In the genomic region with DNA sequence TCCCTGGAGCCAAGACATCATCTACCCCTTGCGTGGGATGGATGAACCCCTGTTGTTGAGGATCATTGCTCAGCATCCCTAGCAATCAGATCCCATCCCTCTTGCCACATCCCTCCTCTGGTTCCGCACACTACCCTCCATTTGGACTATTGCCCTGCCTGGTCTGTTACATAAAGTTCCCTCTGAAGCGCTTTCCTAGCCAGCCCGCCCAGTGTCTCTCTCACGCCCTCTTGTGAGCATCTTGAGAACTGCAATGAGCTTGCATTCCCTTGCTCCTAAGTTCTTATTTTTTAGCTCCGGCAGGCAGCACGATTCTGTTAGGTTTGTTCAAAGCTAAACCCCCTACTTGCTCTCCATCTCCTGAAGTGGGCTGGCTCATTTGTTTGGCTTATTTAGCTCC, we compare ENCODE assay signal across 11 mouse cellular contexts. TPM values are rescaled to one million over a fixed set of nuclear protein-coding genes. Genes with fewer than 3 reads are reported as not detected.
DNase-seq lines count a peak whose midpoint lies in the region; ATAC-seq and TF ChIP-seq lines count a peak whose summit lies in the region.
"Had no signal": no experiment of that assay in that cellular context is flagged by ENCODE, and none has a peak within 500 bp of the region (broad histone marks: within the 10 kb centered on the region; RNA-seq: fewer than 3 reads in every experiment).

No protein-coding gene starts in this region.

- H3K4me1 ChIP-seq in heart, postnatal 0 days (ENCODE audit: control insufficient read depth, insufficient read depth) = no peaks in the 10 kb centered on the region
- H3K4me1 ChIP-seq in small intestine, adult 2 months (ENCODE audit: control insufficient read depth, insufficient read depth, insufficient read length, low read length) = peaks cover 7% of the 10 kb centered on the region; the same call in 1 of the 2 replicates

- intact Hi-C loops in heart, postnatal 25 days (cut with DNase I) = loop anchor here (10.0 kb wide), 2 partner anchors 162 to 748 kb away; no protein-coding TSS in a partner anchor
- intact Hi-C loops in gastrocnemius, postnatal 14 days (cut with DNase I; ENCODE audit: low total_unique reads) = loop anchor here (10.0 kb wide), 1 partner anchor 498 kb away; no protein-coding TSS in a partner anchor

- H3K27me3 ChIP-seq in heart, postnatal 0 days (ENCODE audit: control insufficient read depth, insufficient read depth, low read length) = 0 out of 2 replicates have a peak, but pooled peaks cover 4% of the 10 kb centered on the region
- H3K27me3 ChIP-seq in small intestine, adult 2 months (ENCODE audit: control insufficient read depth, insufficient read depth, low read length) = no peaks in the 10 kb centered on the region

- 26% methylated on average over 7 of the region's 7 CpGs for WGBS in heart, postnatal 0 days
- 28% methylated on average over 7 of the region's 7 CpGs for WGBS in small intestine, adult 2 months

- no peak overlapping the region for H3K4me3 ChIP-seq in heart, postnatal 0 days (ENCODE audit: low read depth, low read length)
- no peak overlapping the region for H3K4me3 ChIP-seq in small intestine, adult 2 months (ENCODE audit: low read depth, low read length)

- no peak for ATAC-seq in heart, postnatal 0 days (ENCODE audit: insufficient read depth, low read depth)

- H3K36me3 ChIP-seq in heart, postnatal 0 days (replicated peaks; ENCODE audit: control insufficient read depth, insufficient read depth, low read length) = no peaks in the 10 kb centered on the region
- H3K36me3 ChIP-seq in small intestine, adult 2 months (ENCODE audit: control insufficient read depth, insufficient read depth, low read length) = no peaks in the 10 kb centered on the region
- H3K36me3 ChIP-seq: G1E had no signal

- no peak for DNase-seq in heart, postnatal 0 days (ENCODE audit: low spot score)
- no peak for DNase-seq in heart, postnatal 25 days (ENCODE audit: low spot score)
- peak; percentile 30 for DNase-seq in adrenal gland, adult 8-10 months
- peak; percentile 51 for DNase-seq in embryo, embryonic 11 days
- DNase-seq in kidney, postnatal 25 days = peak; percentile 89 to 90
- peak; percentile 16 to 38 for DNase-seq in lung, adult 18-20 months
- DNase-seq in gastrocnemius, postnatal 14 days = no peak

- TF ChIP-seq EP300 in heart, postnatal 0 days (IDR thresholded peaks at IDR 0.05; ENCODE audit: low read depth) = no peak

- no peaks in the 10 kb centered on the region for H3K9me3 ChIP-seq in heart, postnatal 0 days (replicated peaks; ENCODE audit: control insufficient read depth, low read length)

- no peak overlapping the region for H3K4me2 ChIP-seq in heart, postnatal 0 days (ENCODE audit: low read depth, low read length)

- H3K9ac ChIP-seq in heart, postnatal 0 days (replicated peaks; ENCODE audit: low read depth, low read length) = no peak overlapping the region

- no peak for TF ChIP-seq POLR2A in small intestine, adult 2 months (IDR thresholded peaks at IDR 0.05; ENCODE audit: low read depth, low read length)

- no peak overlapping the region for H3K27ac ChIP-seq in heart, postnatal 0 days (ENCODE audit: low read depth)
- no peak overlapping the region for H3K27ac ChIP-seq in small intestine, adult 2 months (ENCODE audit: insufficient read depth, low read depth, low read length)

- TF ChIP-seq CTCF in heart, postnatal 0 days (IDR thresholded peaks at IDR 0.05; ENCODE audit: low read depth) = peak; percentile 50
- TF ChIP-seq CTCF in small intestine, adult 2 months (IDR thresholded peaks at IDR 0.05; ENCODE audit: extremely low read depth, insufficient read length, insufficient replicate concordance, low read depth, low read length) = peak; percentile 60; the same call in 1 of the 2 replicates

RNA-seq across cellular contexts. Expression of a gene that starts 6.2 kb away (rescaled TPM):
- not detected in 2 replicates for total RNA-seq in heart, postnatal 0 days (2014; rRNA removed; ENCODE audit: low replicate concordance)
- polyA plus RNA-seq in heart, postnatal 0 days (2015; fragmentation: Nextera tagmentation; extraction: Ambion mirVana) = not detected in 2 replicates
- total RNA-seq in heart, postnatal 25 days (2021) = 1 to 10 TPM; 6.9 to 7.0 TPM
- total RNA-seq in adrenal gland, adult 8-10 months (2022) = 1 to 10 TPM; 4.3 to 5.8 (median 4.8) TPM
- polyA plus RNA-seq in small intestine, adult 2 months (2012; rRNA removed) = 1.0 and 2.7 TPM in 2 replicates
- total RNA-seq in gastrocnemius, postnatal 14 days (2021) = not detected
- total RNA-seq: hematopoietic stem cell, adult 5-6 weeks had no signal
- polyA plus RNA-seq: G1E; stomach, embryonic 14.5 days had no signal

RNA-seq across cellular contexts. Expression of a gene that starts 10.2 kb away (rescaled TPM):
- not detected in 2 replicates for total RNA-seq in heart, postnatal 0 days (2014; rRNA removed; ENCODE audit: low replicate concordance)
- polyA plus RNA-seq in heart, postnatal 0 days (2015; fragmentation: Nextera tagmentation; extraction: Ambion mirVana) = not detected in 2 replicates
- not detected for total RNA-seq in heart, postnatal 25 days (2021)
- total RNA-seq in adrenal gland, adult 8-10 months (2022) = under 1 TPM in 1 of 4 experiments, not detected in 3; 0.70 TPM
- not detected in 2 replicates for polyA plus RNA-seq in small intestine, adult 2 months (2012; rRNA removed)
- total RNA-seq in gastrocnemius, postnatal 14 days (2021) = not detected
- total RNA-seq: G1E; hematopoietic stem cell, adult 5-6 weeks had no signal
- polyA plus RNA-seq: G1E; stomach, embryonic 14.5 days had no signal

RNA-seq across cellular contexts. Expression of a gene that starts 34.0 kb away (rescaled TPM):
- total RNA-seq in heart, postnatal 0 days (2014; rRNA removed; ENCODE audit: low replicate concordance) = not detected in 2 replicates
- not detected in 2 replicates for polyA plus RNA-seq in heart, postnatal 0 days (2015; fragmentation: Nextera tagmentation; extraction: Ambion mirVana)
- not detected for total RNA-seq in heart, postnatal 25 days (2021)
- total RNA-seq in adrenal gland, adult 8-10 months (2022) = not detected
- polyA plus RNA-seq in small intestine, adult 2 months (2012; rRNA removed) = 0.19 TPM in 1 of 2 replicates, not detected in the other
- not detected for total RNA-seq in gastrocnemius, postnatal 14 days (2021)
- total RNA-seq: hematopoietic stem cell, adult 5-6 weeks had no signal
- polyA plus RNA-seq: G1E; stomach, embryonic 14.5 days had no signal

RNA-seq across cellular contexts. Expression of a gene that starts 41.1 kb away (rescaled TPM):
- not detected in 2 replicates for total RNA-seq in heart, postnatal 0 days (2014; rRNA removed; ENCODE audit: low replicate concordance)
- polyA plus RNA-seq in heart, postnatal 0 days (2015; fragmentation: Nextera tagmentation; extraction: Ambion mirVana) = not detected in 2 replicates
- total RNA-seq in heart, postnatal 25 days (2021) = not detected
- not detected for total RNA-seq in adrenal gland, adult 8-10 months (2022)
- polyA plus RNA-seq in small intestine, adult 2 months (2012; rRNA removed) = not detected in 2 replicates
- total RNA-seq in gastrocnemius, postnatal 14 days (2021) = not detected
- total RNA-seq: hematopoietic stem cell, adult 5-6 weeks had no signal
- polyA plus RNA-seq: G1E; stomach, embryonic 14.5 days had no signal

RNA-seq across cellular contexts. Expression of a gene that starts 54.0 kb away (rescaled TPM):
- not detected in 2 replicates for total RNA-seq in heart, postnatal 0 days (2014; rRNA removed; ENCODE audit: low replicate concordance)
- 0.65 TPM in 1 of 2 replicates, not detected in the other for polyA plus RNA-seq in heart, postnatal 0 days (2015; fragmentation: Nextera tagmentation; extraction: Ambion mirVana)
- not detected for total RNA-seq in heart, postnatal 25 days (2021)
- total RNA-seq in adrenal gland, adult 8-10 months (2022) = not detected
- 1.2 and 257 TPM in 2 replicates for polyA plus RNA-seq in small intestine, adult 2 months (2012; rRNA removed)
- not detected for total RNA-seq in gastrocnemius, postnatal 14 days (2021)
- total RNA-seq: G1E; hematopoietic stem cell, adult 5-6 weeks had no signal
- polyA plus RNA-seq: G1E; stomach, embryonic 14.5 days had no signal

Comparison
In these comparisons a context has a peak if more than half of its experiments do, and no peak if none do; other contexts are left out.
1. DNase-seq: peak in adrenal gland, adult 8-10 months (single experiment), embryo, embryonic 11 days (single experiment), kidney, postnatal 25 days (2 of 2) and lung, adult 18-20 months (2 of 2); none in heart, postnatal 0 days (single experiment), heart, postnatal 25 days (single experiment) and gastrocnemius, postnatal 14 days (single experiment).